Mouse (Mus musculus) kidney, postnatal 0 days (tissue): ENCODE measurements around the gene Tanc2. TPM values are rescaled to one million over a fixed set of nuclear protein-coding genes. Genes with fewer than 3 reads are reported as not detected.
A peak's percentile ranks its signal among the peaks of the same experiment; 100 is the strongest.

Source experiments
- ATAC-seq: fragments of 200-750 bp; cut with Nextera tagmentation; replicated peaks from 2 replicates; pipeline ENCODE4 v1.8.0; 2017; ENCODE audit warnings: low read depth, moderate number of reproducible peaks, moderate TSS enrichment, moderate library complexity; ENCODE audit not compliant: low FRiP score
- DNase-seq: peaks from one replicate; pipeline ENCODE4 v3.0.0-alpha.2; 2016; ENCODE audit warnings: low spot score
- H3K27ac ChIP-seq: fragments of 300-500 bp; sonication (generic); 2 replicates; pipeline ENCODE4 v1.5.1; 2014; ENCODE audit warnings: mild to moderate bottlenecking
- H3K27me3 ChIP-seq: fragments of 300-500 bp; sonication (generic); 2 replicates; pipeline ENCODE4 v1.6.1; 2014; ENCODE audit warnings: low read length, mixed read lengths; ENCODE audit not compliant: insufficient read depth
- H3K36me3 ChIP-seq: fragments of 300-500 bp; sonication (generic); 2 replicates; pipeline ENCODE4 v1.6.1; 2014; ENCODE audit warnings: low read length, mixed read lengths; ENCODE audit not compliant: insufficient read depth
- H3K4me1 ChIP-seq: fragments of 300-500 bp; sonication (generic); replicated peaks from 2 replicates; pipeline ENCODE4 v1.6.1; 2014; ENCODE audit warnings: antibody characterized with exemption, low read length, mixed read lengths; ENCODE audit not compliant: insufficient read depth
- H3K4me2 ChIP-seq: fragments of 300-500 bp; sonication (generic); 2 replicates; pipeline ENCODE4 v1.6.1; 2014; ENCODE audit warnings: mild to moderate bottlenecking, low read length, moderate library complexity, mixed read lengths
- H3K4me3 ChIP-seq: fragments of 300-500 bp; sonication (generic); replicated peaks from 2 replicates; pipeline ENCODE4 v1.5.1; 2014; ENCODE audit warnings: low read depth, low read length
- H3K9ac ChIP-seq: fragments of 300-500 bp; sonication (generic); 2 replicates; pipeline ENCODE4 v1.6.1; 2014; ENCODE audit warnings: low read depth, low read length
- H3K9me3 ChIP-seq: fragments of 300-500 bp; sonication (generic); replicated peaks from 2 replicates; pipeline ENCODE4 v1.6.1; 2016; ENCODE audit warnings: low read length, inconsistent platforms, mixed read lengths
- CTCF ChIP-seq: IDR thresholded peaks from 2 replicates; pipeline ENCODE4 v1.5.1; 2016; ENCODE audit warnings: antibody characterized with exemption, low read depth, mild to moderate bottlenecking, moderate library complexity
- WGBS: fragments of 180-500 bp; shearing (Covaris S2); extraction: QIAGEN DNeasy Blood & Tissue Kit; methylation state at CpG from one replicate; pipeline ENCODE4 v1.1.7; 2014; 5-methylcytosine and 5-hydroxymethylcytosine counted together
- polyA plus RNA-seq: library from polyadenylated mRNA; unstranded; fragments of >200 nt; fragmentation: Nextera tagmentation; extraction: Ambion mirVana; gene quantifications from 2 replicates; pipeline ENCODE4 v1.2.1, GENCODE M21; 2015

Gene Tanc2
- polyA plus RNA-seq, 1 experiment from 2014 or later = 8.8 TPM

GRCm38 (mm10) chr11:105935496-105935895, 345.7 kb downstream of the Tanc2 start:
- no peak for DNase-seq
- ATAC-seq = no peak

GRCm38 (mm10) chr11:105936200-105936599, 346.4 kb downstream of the Tanc2 start:
- no peaks in the 10 kb centered on the region for H3K27me3 ChIP-seq
- no peak overlapping the region for H3K4me2 ChIP-seq
- H3K27ac ChIP-seq = no peak overlapping the region
- 80% methylated on average over 6 of the region's 6 CpGs for WGBS
- TF ChIP-seq CTCF = no peak
- DNase-seq (no peak), ATAC-seq (no peak)
- H3K9me3 ChIP-seq = no peaks in the 10 kb centered on the region
- H3K36me3 ChIP-seq = no peaks in the 10 kb centered on the region
- H3K4me3 ChIP-seq = no peak overlapping the region
- no peak overlapping the region for H3K9ac ChIP-seq
- no peaks in the 10 kb centered on the region for H3K4me1 ChIP-seq

More at GRCm38 (mm10) chr11:105935496-105935895, 345.7 kb downstream of the Tanc2 start:
- Histone ChIP-seq H3K4me2 (no peak overlapping the region), H3K27me3 (no peaks in the 10 kb centered on the region), H3K27ac (no peak overlapping the region), H3K36me3 (no peaks in the 10 kb centered on the region), H3K9ac (no peak overlapping the region), H3K4me3 (no peak overlapping the region), H3K9me3 (no peaks in the 10 kb centered on the region), H3K4me1 (no peaks in the 10 kb centered on the region)
- WGBS = 86% methylated on average over 8 of the region's 8 CpGs
- TF ChIP-seq CTCF = no peak

- DNase-seq = no peak
- Histone ChIP-seq H3K4me3 (no peak overlapping the region), H3K9me3 (no peaks in the 10 kb centered on the region), H3K4me1 (no peaks in the 10 kb centered on the region), H3K36me3 (no peaks in the 10 kb centered on the region), H3K4me2 (no peak overlapping the region), H3K27me3 (no peaks in the 10 kb centered on the region), H3K9ac (no peak overlapping the region), H3K27ac (no peak overlapping the region)
- ATAC-seq = no peak
- 91% methylated on average over 3 of the region's 3 CpGs for WGBS
- no peak for TF ChIP-seq CTCF
Observed at GRCm38 (mm10) chr11:105936974-105937373, 347.2 kb downstream of the Tanc2 start.

GRCm38 (mm10) chr11:105938771-105939170, 349.0 kb downstream of the Tanc2 start:
- H3K4me1 ChIP-seq = no peaks in the 10 kb centered on the region
- H3K9ac ChIP-seq = no peak overlapping the region
- WGBS = 62% methylated on average over 9 of the region's 9 CpGs
- no peak for TF ChIP-seq CTCF
- H3K36me3 ChIP-seq = no peaks in the 10 kb centered on the region
- no peaks in the 10 kb centered on the region for H3K9me3 ChIP-seq
- no peak for DNase-seq
- H3K4me2 ChIP-seq = no peak overlapping the region
- H3K4me3 ChIP-seq = no peak overlapping the region
- H3K27me3 ChIP-seq = no peaks in the 10 kb centered on the region
- no peak for ATAC-seq
- H3K27ac ChIP-seq = no peak overlapping the region

GRCm38 (mm10) chr11:105941973-105942372, 352.2 kb downstream of the Tanc2 start:
- TF ChIP-seq CTCF = no peak
- no peaks in the 10 kb centered on the region for H3K27me3 ChIP-seq
- H3K4me3 ChIP-seq = no peak overlapping the region
- H3K27ac ChIP-seq = no peak overlapping the region
- peaks cover 10% of the 10 kb centered on the region; the same call in 1 of the 2 replicates for H3K4me1 ChIP-seq
- no peak overlapping the region for H3K9ac ChIP-seq
- DNase-seq = no peak
- WGBS = 61% methylated on average over 8 of the region's 8 CpGs
- no peaks in the 10 kb centered on the region for H3K36me3 ChIP-seq
- no peaks in the 10 kb centered on the region for H3K9me3 ChIP-seq
- no peak overlapping the region for H3K4me2 ChIP-seq
- no peak for ATAC-seq

GRCm38 (mm10) chr11:105943133-105944102, 353.6 kb downstream of the Tanc2 start:
- peak overlapping the region; percentile 95 for H3K4me2 ChIP-seq
- peak; percentile 59 for DNase-seq
- H3K4me3 ChIP-seq = peak overlapping the region; percentile 63
- 5% methylated on average over 46 of the region's 47 CpGs for WGBS
- H3K36me3 ChIP-seq = no peaks in the 10 kb centered on the region
- H3K4me1 ChIP-seq = peaks cover 10% of the 10 kb centered on the region; the same call in 1 of the 2 replicates
- ATAC-seq = peak; percentile 55; the same call in 1 of the 2 replicates
- TF ChIP-seq CTCF = no peak
- peak overlapping the region; percentile 87 for H3K27ac ChIP-seq
- H3K27me3 ChIP-seq = no peaks in the 10 kb centered on the region
- peak overlapping the region; percentile 70 for H3K9ac ChIP-seq
- no peaks in the 10 kb centered on the region for H3K9me3 ChIP-seq
